Mouse (Mus musculus) forebrain, embryonic 13.5 days (tissue): ENCODE measurements around the gene Fam228a. TPM values are rescaled to one million over a fixed set of nuclear protein-coding genes. Genes with fewer than 3 reads are reported as not detected.

ENCODE experiments used
- ATAC-seq: fragments of 200-750 bp; cut with Nextera tagmentation; 2 replicates; pipeline ENCODE4 v1.8.0; 2017
- H3K27ac ChIP-seq: fragments of 300-500 bp; sonication (generic); 2 replicates; pipeline ENCODE4 v1.5.1; 2015; ENCODE audit warnings: inconsistent platforms, mild to moderate bottlenecking, moderate library complexity
- H3K27me3 ChIP-seq: fragments of 300-500 bp; sonication (generic); 2 replicates; pipeline ENCODE4 v1.6.1; 2015; ENCODE audit warnings: mild to moderate bottlenecking, inconsistent platforms
- H3K36me3 ChIP-seq: fragments of 300-500 bp; sonication (generic); 2 replicates; pipeline ENCODE4 v1.6.1; 2015; ENCODE audit warnings: mild to moderate bottlenecking, inconsistent platforms; ENCODE audit not compliant: poor library complexity, severe bottlenecking
- H3K4me1 ChIP-seq: fragments of 300-500 bp; sonication (generic); 2 replicates; pipeline ENCODE4 v1.6.1; 2015; ENCODE audit warnings: inconsistent platforms
- H3K4me2 ChIP-seq: fragments of 300-500 bp; sonication (generic); 2 replicates; pipeline ENCODE4 v1.6.1; 2015; ENCODE audit warnings: inconsistent platforms, mild to moderate bottlenecking, moderate library complexity
- H3K4me3 ChIP-seq: fragments of 300-500 bp; sonication (generic); 2 replicates; pipeline ENCODE4 v1.5.1; 2015; ENCODE audit warnings: mild to moderate bottlenecking, inconsistent platforms
- H3K9ac ChIP-seq: fragments of 300-500 bp; sonication (generic); 2 replicates; pipeline ENCODE4 v1.6.1; 2015; ENCODE audit warnings: mild to moderate bottlenecking, inconsistent platforms
- H3K9me3 ChIP-seq: fragments of 300-500 bp; sonication (generic); replicated peaks from 2 replicates; pipeline ENCODE4 v1.6.1; 2016; ENCODE audit warnings: inconsistent platforms
- WGBS: fragments of 180-500 bp; shearing (Covaris S2); methylation state at CpG from one replicate; pipeline ENCODE4 v1.1.7; 2015; 5-methylcytosine and 5-hydroxymethylcytosine counted together
- polyA plus RNA-seq: library from polyadenylated mRNA; unstranded; fragments of >200 nt; fragmentation: Nextera tagmentation; extraction: Ambion mirVana; gene quantifications from 2 replicates; pipeline ENCODE4 v1.2.1, GENCODE M21; 2015

Fam228a gene
- polyA plus RNA-seq, 1 experiment from 2014 or later: 0.53 TPM

GRCm38 (mm10) chr12:4676336-4676735, 61.9 kb downstream of the Fam228a start:
- WGBS: 73% methylated on average over 1 of the region's 1 CpGs
- H3K4me2 ChIP-seq: no peak overlapping the region
- H3K27ac ChIP-seq: no peak overlapping the region
- H3K4me3 ChIP-seq: no peak overlapping the region
- H3K9me3 ChIP-seq: no peaks in the 10 kb centered on the region
- peaks cover 30% of the 10 kb centered on the region for H3K36me3 ChIP-seq
- ATAC-seq: no peak
- H3K9ac ChIP-seq: no peak overlapping the region
- H3K4me1 ChIP-seq: no peaks in the 10 kb centered on the region
- H3K27me3 ChIP-seq: no peaks in the 10 kb centered on the region

- Histone ChIP-seq H3K36me3 (peaks cover 25% of the 10 kb centered on the region), H3K4me3 (no peak overlapping the region), H3K4me2 (no peak overlapping the region), H3K9ac (no peak overlapping the region), H3K27ac (no peak overlapping the region), H3K9me3 (no peaks in the 10 kb centered on the region), H3K4me1 (no peaks in the 10 kb centered on the region), H3K27me3 (no peaks in the 10 kb centered on the region)
- 82% methylated on average over 5 of the region's 5 CpGs for WGBS
- ATAC-seq: no peak
These were observed 72.6 kb downstream of the Fam228a start for GRCm38 (mm10) chr12:4665675-4666037.

- 82% methylated on average over 7 of the region's 7 CpGs for WGBS
- no peaks in the 10 kb centered on the region for H3K27me3 ChIP-seq
- no peak overlapping the region for H3K9ac ChIP-seq
- no peaks in the 10 kb centered on the region for H3K4me1 ChIP-seq
- no peak overlapping the region for H3K4me2 ChIP-seq
- peaks cover 25% of the 10 kb centered on the region for H3K36me3 ChIP-seq
- H3K4me3 ChIP-seq: no peak overlapping the region
- H3K9me3 ChIP-seq: no peaks in the 10 kb centered on the region
- no peak overlapping the region for H3K27ac ChIP-seq
- ATAC-seq: no peak
These were observed 73.1 kb downstream of the Fam228a start for GRCm38 (mm10) chr12:4664929-4665674.

Other genes with a start within 250 kb of the Fam228a start
- 14.0 and 14.5 TPM in 2 replicates for gene Itsn2, start 145.8 kb downstream of the Fam228a start, polyA plus RNA-seq
- gene Gm3625, start 145.5 kb downstream of the Fam228a start, polyA plus RNA-seq: not detected in 2 replicates
- 8.0 and 8.5 TPM in 2 replicates for gene Pfn4, start 30.6 kb upstream of the Fam228a start, polyA plus RNA-seq
- gene Fam228b, start 30.8 kb upstream of the Fam228a start, polyA plus RNA-seq: 4.3 and 4.7 TPM in 2 replicates
- 310 and 345 TPM in 2 replicates for gene Sf3b6, start 79.1 kb upstream of the Fam228a start, polyA plus RNA-seq
- 7.5 and 10.3 TPM in 2 replicates for gene Fkbp1b, start 103.2 kb upstream of the Fam228a start, polyA plus RNA-seq
- 20.4 and 21.5 TPM in 2 replicates for gene Wdcp, start 104.9 kb upstream of the Fam228a start, polyA plus RNA-seq
- 0.97 and 1.3 TPM in 2 replicates for gene Mfsd2b, start 135.9 kb upstream of the Fam228a start, polyA plus RNA-seq
- 44.6 and 47.2 TPM in 2 replicates for gene Ubxn2a, start 169.3 kb upstream of the Fam228a start, polyA plus RNA-seq
- 14.5 and 14.7 TPM in 2 replicates for gene Atad2b, start 178.9 kb upstream of the Fam228a start, polyA plus RNA-seq